ENCODE assay signal across 8 mouse cellular contexts in the genomic region with DNA sequence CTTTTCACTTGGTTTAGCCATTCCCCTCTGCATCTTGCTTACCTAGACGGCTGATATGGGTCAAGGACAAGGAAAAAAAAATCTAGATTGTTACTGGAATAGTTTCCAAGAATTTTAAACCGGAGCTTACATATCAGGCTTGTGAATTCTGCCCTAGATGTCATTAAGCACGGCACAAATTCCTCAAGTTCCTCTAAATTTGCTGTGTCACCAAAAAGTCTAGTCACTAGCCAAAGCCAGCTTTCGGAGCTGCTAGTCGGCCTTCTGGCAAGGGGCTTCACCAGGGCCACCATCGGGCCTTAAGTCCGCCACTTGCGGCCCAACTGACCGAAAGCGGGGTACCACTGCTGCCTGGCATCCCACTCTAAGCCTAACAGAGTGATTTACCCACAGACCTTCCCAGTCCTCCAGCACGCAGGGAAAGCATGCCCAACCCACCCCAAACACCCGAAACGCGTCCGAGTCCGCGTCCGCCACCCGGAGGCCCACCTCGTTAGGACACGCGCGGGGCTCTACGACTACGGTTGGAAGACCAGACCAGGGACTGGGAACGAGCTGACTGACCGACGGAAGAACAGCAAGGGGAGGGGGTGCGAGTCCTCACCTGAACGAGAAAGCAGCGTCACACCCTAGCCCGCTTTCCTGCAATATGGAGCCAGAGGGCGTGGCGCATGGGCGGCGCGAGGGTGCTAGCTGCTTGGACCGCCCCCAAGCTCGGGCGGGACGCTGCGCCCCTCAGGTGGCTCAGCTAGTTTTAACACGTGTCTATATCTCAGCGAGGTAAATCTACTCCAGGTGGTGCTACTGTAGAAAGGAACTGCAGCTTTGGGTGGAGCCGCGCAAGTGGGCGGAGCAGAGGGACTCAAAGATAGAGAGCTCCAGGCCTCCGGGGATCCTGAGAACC. TPM values are rescaled to one million over a fixed set of nuclear protein-coding genes. Genes with fewer than 3 reads are reported as not detected.
DNase-seq lines count a peak whose midpoint lies in the region; ATAC-seq lines count a peak whose summit lies in the region.

A gene (minus strand): TSS at position 843 of the 904 bp plus-strand sequence.

- H3K36me3 ChIP-seq in hindbrain, embryonic 14.5 days (replicated peaks; ENCODE audit: control insufficient read depth, insufficient read depth): peaks cover 8% of the 10 kb centered on the region; the same call in 1 of the 2 replicates

- WGBS in hindbrain, embryonic 14.5 days: 3% methylated on average over 48 of the region's 48 CpGs

- peak within 1 kb of the TSS; percentile 55 for H3K4me2 ChIP-seq in hindbrain, embryonic 14.5 days (replicated peaks)

- no peak within 1 kb of the TSS for H3K27ac ChIP-seq in hindbrain, embryonic 14.5 days

- peak; percentile 77 for ATAC-seq in hindbrain, embryonic 14.5 days (ENCODE audit: low FRiP score)

- H3K4me3 ChIP-seq in hindbrain, embryonic 14.5 days (replicated peaks; ENCODE audit: low read length): peak within 1 kb of the TSS; percentile 47

- H3K4me1 ChIP-seq in hindbrain, embryonic 14.5 days (replicated peaks; ENCODE audit: control insufficient read depth, insufficient read depth, low read length): no peaks in the 10 kb centered on the region

- no peaks in the 10 kb centered on the region for H3K9me3 ChIP-seq in hindbrain, embryonic 14.5 days (ENCODE audit: control insufficient read depth, low read length)

- peak within 1 kb of the TSS; percentile 53; the same call in 1 of the 2 replicates for H3K9ac ChIP-seq in hindbrain, embryonic 14.5 days

- no peaks in the 10 kb centered on the region for H3K27me3 ChIP-seq in hindbrain, embryonic 14.5 days (ENCODE audit: control insufficient read depth, insufficient read depth, low read length)

- DNase-seq in R1 (ENCODE audit: low read depth, low spot score): peak; percentile 96
- peak; percentile 78 to 81 for DNase-seq in cerebellum, postnatal 25 days
- DNase-seq in frontal cortex, postnatal 25 days (ENCODE audit: low spot score in 2 of 2): peak; percentile 45 to 58
- peak; percentile 50 for DNase-seq in hindbrain, embryonic 14.5 days (ENCODE audit: low spot score)
- DNase-seq in left cerebral cortex, adult 11 months (ENCODE audit: low spot score): peak; percentile 59
- peak; percentile 84 to 88 for DNase-seq in lung, postnatal 4 days
- DNase-seq in right cerebral cortex, adult 18-20 months: peak; percentile 79
- peak; percentile 30 for DNase-seq in urinary bladder, postnatal 10 days (ENCODE audit: low spot score)

RNA-seq across cellular contexts. Expression of the gene that starts here (rescaled TPM):
- 15.4 and 16.5 TPM in 2 replicates for polyA plus RNA-seq in hindbrain, embryonic 14.5 days (2014; fragmentation: Nextera tagmentation; extraction: Ambion mirVana)

Comparison
In these comparisons a context has a peak if more than half of its experiments do, and no peak if none do; other contexts are left out.
1. DNase-seq: peak in every context shown above with its lines; median percentile 96 in R1; 86 in lung, postnatal 4 days; 80 in cerebellum, postnatal 25 days; 79 in right cerebral cortex, adult 18-20 months; 59 in left cerebral cortex, adult 11 months; 52 in frontal cortex, postnatal 25 days; 50 in hindbrain, embryonic 14.5 days; 30 in urinary bladder, postnatal 10 days.